Mouse (Mus musculus) forelimb bud, embryonic 11.5 days (tissue): ENCODE measurements around the gene Suds3.

ENCODE experiments used
- DNase-seq: peaks from one replicate; pipeline ENCODE4 v3.0.0-alpha.2; 2012; ENCODE audit warnings: low read depth, low spot score

Suds3 gene

GRCm38 (mm10) chr5:117136570-117136969, 20.7 kb upstream of the Suds3 start:
- no peak for DNase-seq

GRCm38 (mm10) chr5:117135869-117136268, 20.0 kb upstream of the Suds3 start:
- DNase-seq = no peak

DNA sequence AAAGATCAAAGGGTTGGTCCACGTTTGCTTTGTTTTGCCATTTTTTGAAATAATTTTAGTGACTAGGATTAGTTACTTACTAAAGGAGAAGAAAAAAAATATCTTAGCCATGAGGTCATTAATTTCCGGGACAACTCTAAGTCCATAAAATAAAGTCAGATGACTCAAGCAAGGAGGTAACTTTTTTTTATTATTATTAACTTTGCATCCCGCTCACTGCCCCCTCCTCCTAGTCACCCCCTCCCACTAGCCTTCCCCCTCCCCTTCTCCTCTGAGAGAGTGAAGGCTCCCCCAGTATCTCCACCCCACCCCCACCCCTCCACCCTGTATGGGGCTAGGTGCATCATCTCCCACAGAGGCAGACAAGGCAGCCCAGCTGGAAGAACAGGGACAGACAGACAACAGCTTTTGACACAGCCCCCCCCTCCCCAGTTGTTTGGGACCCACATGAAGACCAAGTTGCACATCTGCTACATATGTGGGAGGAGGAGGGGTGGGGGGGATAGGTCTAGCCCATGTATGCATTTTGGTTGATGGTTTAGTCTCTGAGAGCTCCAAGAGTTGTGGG, 19.1 kb upstream of the Suds3 start:
- DNase-seq = no peak

- DNase-seq = no peak
These were observed 18.4 kb upstream of the Suds3 start for GRCm38 (mm10) chr5:117134066-117134888.

DNA sequence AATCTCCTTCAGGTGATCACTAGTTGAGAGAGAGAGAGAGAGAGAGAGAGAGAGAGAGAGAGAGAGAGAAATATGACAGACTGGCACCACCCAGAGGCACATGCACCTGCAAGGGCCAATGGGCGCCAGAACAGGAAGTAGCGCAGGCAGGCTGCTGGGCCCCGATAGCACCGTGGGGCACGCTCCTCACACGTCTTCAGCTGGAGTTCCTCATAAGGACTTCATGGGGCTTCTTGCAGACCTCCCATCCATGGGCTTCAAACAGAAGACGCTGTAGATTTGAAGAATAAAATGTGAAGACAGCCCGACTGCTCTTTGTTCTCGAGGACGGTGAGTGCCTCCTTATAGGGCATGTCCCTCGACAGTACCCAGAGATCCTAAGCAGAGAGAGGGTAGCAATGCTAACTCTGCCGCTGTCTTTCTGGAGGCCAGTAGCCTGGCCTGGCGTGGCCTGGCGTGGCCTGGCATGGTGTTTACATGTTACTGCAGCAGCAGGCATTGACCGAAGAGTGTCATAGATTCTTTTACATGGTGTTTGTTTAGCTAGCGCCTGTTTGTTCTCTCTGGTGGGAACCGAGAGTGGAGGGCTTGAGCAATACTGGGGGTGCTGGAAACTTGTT, 17.6 kb upstream of the Suds3 start:
- no peak for DNase-seq

DNA sequence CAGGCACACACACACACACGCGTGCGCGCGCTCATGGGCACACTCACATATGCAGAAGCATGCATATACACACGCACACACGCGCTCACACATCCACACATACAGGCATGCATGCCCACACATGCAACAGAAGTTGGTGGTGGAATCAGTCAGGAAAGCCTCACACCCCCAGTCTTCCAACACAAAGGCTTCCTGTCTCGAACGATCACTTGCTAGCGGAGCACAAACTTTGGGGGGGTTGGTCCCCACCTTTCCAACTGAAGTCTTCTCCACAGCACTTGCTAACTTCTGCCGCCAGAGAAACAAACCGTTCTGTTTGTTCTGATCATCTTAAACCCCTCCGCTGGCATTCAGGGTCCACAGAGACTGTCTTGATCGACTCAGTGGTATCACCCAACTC, 14.8 kb upstream of the Suds3 start:
- no peak for DNase-seq

DNA sequence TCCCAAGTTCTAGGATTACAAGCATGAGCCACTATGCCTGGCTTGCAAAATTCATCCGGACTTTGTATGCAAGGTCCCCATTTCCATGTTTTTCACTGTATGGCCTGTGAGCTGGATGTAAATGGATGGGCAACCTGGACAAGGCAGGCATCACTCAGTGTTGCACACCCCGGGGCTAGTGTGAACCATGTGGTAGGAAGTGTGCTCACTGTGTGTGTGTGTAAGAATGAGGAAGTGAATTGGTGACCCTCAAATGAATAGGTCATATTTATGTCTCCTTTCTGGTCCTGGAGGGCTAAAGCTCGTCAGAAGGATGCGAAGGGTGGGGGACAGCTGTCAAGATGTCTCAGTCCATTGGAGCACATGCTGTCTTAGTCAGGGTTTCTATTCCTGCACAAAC, 11.1 kb upstream of the Suds3 start:
- DNase-seq = no peak

- no peak for DNase-seq
These were observed 9.8 kb upstream of the Suds3 start for GRCm38 (mm10) chr5:117125482-117126346.

DNA sequence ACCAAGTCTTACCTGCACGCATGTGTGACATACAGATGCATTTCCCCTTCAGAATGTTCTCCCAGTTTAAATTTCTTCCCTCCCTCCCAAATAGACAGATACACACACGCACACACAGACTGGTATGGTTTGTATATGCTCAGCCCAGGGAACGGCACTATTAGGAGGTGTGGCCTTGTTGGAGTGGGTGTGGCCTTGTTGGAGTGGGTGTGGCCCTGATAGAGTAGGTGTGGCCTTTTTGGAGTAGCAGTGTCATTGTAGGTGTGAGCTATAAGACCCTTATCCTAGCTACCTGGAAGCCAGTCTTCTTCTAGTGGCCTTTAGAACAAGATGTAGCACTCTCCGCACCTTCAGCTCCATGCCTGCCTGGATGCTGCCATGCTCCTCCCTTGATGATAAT, 7.9 kb upstream of the Suds3 start:
- DNase-seq = no peak

GRCm38 (mm10) chr5:117123102-117123501, 7.2 kb upstream of the Suds3 start:
- no peak for DNase-seq

DNA sequence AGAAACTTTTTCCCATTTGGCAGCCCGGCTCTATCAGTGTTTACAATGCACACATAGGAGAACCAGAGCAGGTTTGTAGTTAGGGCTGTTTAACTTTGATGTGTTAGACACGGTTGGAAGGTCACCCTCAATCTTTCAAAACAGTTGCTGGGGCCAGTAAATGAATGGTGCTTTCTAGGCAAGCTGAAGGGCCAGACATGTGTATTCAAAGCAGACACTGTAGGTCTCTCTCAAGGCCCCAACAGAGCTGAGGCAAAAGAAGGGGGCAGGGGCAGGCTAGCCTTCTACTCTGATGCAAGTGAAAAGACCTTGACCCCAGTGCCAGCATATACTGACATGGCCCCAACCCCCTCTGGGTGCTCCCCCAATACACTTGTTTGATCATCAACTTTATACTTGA, 5.7 kb upstream of the Suds3 start:
- DNase-seq = no peak

DNA sequence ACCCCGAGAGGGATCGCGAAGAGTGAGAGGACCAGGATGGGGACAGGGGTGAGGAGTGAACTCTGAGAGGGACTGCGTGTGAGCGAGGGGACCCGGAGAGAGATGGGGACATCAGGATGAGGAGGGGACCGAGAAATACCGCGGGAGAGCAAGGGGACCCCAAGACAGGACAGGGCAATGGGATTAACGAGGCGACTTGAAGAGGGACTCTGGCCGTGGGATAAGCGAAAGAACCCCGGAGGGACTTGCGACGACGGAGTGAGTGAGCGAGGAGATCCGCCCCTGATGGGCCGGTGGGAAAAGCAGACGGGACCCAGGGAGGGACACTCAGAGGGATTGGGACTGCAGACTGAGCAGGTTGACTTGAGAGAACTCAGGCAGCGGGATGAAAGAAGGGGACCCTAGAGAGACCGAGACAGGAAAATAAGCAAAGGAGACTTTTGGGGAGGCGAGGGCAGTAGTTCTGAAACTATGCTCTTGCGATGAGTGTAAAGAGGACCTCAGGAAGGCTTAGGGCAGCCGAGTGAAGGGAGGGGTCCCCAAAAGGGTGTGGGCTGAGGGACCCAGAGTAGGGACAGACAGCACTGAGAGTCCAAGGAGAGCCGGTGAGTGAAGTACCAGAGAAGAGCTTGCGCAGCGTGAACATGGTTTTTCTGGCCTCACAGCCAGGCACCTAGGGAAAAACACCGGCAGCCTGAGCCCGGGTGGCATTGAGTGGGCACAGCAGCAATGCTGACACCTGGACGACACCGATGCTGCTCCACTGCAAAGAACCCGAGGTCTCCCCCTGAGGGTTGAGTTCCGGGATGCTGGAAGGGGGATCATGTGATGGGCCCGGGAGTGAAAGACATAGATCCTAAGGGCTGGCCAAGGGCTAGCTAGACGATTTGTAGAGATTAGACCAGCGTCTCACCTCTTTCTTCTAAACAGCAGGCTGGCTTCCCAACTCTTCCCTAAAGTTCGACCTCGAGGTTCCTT, 4.9 kb upstream of the Suds3 start:
- DNase-seq = no peak

DNA sequence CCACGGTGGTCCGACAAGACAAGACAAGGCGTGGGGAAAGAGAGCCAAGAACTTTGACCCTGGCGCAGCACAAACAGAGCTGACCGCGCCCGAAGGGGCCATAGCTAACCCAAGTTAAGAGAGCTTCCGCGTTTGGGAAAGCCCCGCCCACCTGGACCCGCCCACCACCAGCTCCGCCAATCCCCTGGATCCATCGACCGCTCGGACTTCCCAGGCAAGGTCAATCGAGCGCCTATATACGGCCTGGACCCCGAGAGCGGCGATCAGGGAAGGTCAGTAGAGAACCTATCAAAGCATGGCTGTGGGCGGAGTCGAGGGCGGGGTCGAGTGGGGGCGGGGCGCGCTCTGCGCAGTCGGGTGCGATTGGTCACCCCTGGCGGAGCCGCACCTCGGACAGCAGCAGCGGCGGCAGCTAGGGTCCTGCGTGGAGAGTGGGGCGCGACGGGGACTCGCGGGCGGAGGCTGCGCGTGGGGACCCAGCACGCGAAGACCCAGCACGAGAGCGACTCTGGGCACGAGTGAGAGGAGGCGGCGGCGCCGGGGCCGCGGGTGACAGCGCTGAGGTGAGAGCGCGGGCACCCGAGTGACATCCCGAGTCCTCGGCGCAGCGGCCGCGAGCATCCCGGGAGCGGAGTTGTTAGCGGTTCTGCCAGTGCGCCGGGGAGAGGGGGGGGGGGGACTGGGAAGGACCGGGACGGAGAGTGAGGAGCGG, 4.0 kb upstream of the Suds3 start, which contains the start of gene Taok3:
Gene Taok3, plus strand, starts transcription at position 353 of the 712 bp plus-strand sequence.
- DNase-seq = peak; percentile 99

DNA sequence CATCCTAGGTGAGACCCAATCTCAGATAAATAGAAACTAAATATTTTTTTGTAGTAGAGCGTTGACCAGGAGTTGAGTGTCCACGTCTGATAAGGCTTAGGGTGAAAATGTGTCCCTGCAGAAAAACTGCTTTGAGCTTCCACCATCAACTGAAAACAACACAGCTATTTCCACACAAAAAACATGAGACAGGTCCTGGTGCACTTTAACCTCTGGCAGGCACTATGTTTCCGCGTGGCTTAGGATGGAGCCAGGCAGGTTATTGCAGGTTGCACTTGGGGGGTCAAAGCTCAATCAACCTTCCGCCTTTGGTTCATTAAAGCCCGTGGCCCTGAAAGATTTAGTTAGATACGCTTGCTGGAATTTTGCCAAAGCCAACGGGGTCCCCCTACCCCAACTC, 2.9 kb upstream of the Suds3 start:
- no peak for DNase-seq

DNA sequence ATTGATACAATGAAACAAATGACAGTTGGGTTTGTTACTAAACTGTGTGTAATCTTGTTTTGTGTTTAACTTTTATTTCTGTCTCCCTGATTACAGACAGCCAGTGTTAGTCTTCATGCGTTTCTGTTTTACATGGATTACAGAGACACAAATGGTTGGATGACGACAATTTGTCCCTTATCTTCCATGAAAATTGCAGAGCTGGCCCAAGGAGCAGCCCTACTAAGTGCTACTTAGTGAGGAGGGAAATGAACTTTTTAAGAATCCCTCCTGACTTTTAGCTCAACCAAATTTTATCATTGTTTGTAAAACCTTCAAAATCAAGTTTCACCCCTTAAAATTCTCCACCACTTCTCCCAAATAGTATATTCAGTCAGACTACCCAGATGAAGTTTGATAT, 2.3 kb upstream of the Suds3 start:
- DNase-seq = no peak

DNA sequence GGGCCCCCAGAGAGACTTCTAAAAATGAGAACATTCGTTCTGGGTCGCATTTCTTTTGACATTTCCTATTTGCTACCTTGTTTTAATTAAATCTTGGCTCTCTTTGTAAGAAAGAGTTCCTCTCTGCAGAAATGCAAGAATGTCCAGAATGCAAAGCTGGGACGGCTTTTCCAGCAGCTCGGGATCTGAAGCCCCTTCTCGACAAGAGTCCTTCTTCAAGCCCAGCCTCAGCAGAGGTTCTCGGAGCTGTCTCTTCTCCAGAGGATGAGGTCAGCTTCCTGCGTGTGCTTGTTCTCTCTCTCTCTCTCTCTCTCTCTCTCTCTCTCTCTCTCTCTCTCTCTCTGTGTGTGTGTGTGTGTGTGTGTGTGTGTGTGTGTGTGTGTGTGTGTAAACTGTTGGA, 1.8 kb upstream of the Suds3 start:
- DNase-seq = no peak

DNA sequence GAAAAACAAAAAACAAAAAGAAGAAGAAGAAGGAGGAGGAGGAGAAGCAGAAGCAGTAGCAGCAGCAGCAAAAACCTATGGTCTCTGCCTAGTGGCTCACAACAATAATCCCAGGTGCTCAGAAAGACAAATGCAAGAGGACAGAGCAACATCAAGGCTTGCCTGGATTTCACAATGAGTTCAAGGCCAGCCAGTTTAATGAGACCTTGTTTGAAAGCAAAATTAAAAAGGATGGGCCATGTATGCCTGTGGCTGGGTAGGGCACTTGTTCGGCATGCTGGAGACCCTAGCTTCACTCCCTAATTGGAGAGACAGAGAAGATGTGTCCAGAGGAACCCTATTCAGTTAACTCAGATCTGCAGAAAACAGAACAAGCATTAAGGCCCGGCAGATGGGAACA, 1.3 kb upstream of the Suds3 start:
- DNase-seq = no peak

DNA sequence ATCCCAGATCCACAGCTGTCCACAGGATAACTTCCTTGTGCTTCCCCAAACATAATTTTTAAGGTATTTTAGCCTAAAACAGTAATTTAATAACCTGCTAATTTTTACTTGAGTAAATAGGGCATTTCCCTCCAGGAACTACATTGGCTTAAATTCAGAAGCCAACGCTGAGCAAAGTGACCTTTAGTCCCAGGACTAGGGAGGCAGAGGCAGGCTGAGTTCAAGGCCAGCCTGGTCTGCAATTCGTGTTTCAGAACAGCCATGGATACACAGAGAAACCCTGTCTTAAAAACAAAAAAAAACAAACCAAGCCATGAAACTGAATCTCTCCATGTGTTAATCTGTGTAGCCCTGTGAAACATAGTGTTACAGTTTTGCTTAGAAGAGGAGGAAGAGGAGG, 747 bp upstream of the Suds3 start:
- DNase-seq = no peak

DNA sequence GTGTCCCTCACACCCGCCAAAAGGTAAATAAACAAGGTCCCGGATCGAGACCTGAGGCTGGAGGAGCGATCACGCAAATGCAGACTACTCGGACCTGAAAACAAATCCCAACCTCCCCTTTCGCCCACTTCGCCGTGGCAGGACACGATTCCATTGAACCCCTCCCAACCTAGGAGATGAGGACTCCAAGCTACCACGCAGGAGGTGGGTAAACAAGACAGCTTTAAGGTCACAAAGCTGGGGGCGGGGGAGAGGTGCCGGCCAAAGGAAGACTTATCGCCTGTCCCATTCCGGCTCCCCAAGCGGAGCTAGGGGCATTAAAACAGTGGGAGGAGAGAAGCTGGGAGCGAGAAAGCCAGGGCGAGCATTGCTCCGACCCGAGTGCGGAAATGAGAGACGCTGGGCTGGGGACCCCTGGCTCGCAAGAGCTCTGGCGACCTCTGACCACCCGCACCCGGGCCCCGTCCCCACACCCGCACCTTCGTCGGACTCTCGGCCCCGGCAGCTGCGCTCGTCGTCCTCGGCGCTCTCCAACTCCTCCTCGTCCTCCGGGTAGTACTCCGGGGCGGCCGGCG, 633 bp downstream of the Suds3 start:
- no peak for DNase-seq
